Mouse (Mus musculus) erythroid progenitor cell, adult 5-6 weeks (primary cell): ENCODE measurements around the gene Tbc1d13. TPM values are rescaled to one million over a fixed set of nuclear protein-coding genes. Genes with fewer than 3 reads are reported as not detected.
"Not testable (repeated sequence)": the region's sequence is repeated elsewhere in the genome, so short reads cannot be mapped to it uniquely, and the experiment has no call there.

Source experiments
- ATAC-seq: replicated peaks from 2 replicates; pipeline ENCODE4 v1.8.0; 2016; ENCODE audit warnings: moderate number of reproducible peaks, mild to moderate bottlenecking, moderate TSS enrichment, inconsistent platforms; ENCODE audit not compliant: poor library complexity, low FRiP score, severe bottlenecking
- total RNA-seq, 2 experiments: library from RNA; stranded (forward) in 1 of 2; stranded (reverse) in 1 of 2; fragments of 150-400 nt in 1 of 2; fragments of 186-747, 209-891 nt in 1 of 2; gene quantifications; 2 replicates each; pipeline versions ENCODE4 v1.2.3 to v1.2.4; 2015 to 2017; ENCODE audit warnings: low replicate concordance in 2 of 2

The Tbc1d13 gene
- total RNA-seq, 2 experiments from 2014 or later = 4.8 to 9.2 TPM

- peak; percentile 92 for ATAC-seq
Measured at GRCm38 (mm10) chr2:30124472-30125274, 8.9 kb upstream of the Tbc1d13 start, which contains the start of gene Zer1. Zer1 (minus strand) TSS chr2:30124585.

GRCm38 (mm10) chr2:30128789-30129188 lies 4.8 kb upstream of the Tbc1d13 start:
- ATAC-seq = no peak

GRCm38 (mm10) chr2:30130156-30130555 lies 3.4 kb upstream of the Tbc1d13 start:
- ATAC-seq = no peak

GRCm38 (mm10) chr2:30131240-30131639 lies 2.3 kb upstream of the Tbc1d13 start:
- not testable (repeated sequence) for ATAC-seq

GRCm38 (mm10) chr2:30132801-30133612 lies 539 bp upstream of the Tbc1d13 start:
- no peak; the same call in none of the 2 replicates for ATAC-seq

- no peak for ATAC-seq
Measured at GRCm38 (mm10) chr2:30134378-30134711, 799 bp downstream of the Tbc1d13 start.

- ATAC-seq = no peak
Measured at GRCm38 (mm10) chr2:30134928-30135620, 1.5 kb downstream of the Tbc1d13 start.

- no peak for ATAC-seq
Measured at GRCm38 (mm10) chr2:30136458-30136857, 2.9 kb downstream of the Tbc1d13 start.

- not testable (repeated sequence) for ATAC-seq
Measured at GRCm38 (mm10) chr2:30140021-30140420, 6.5 kb downstream of the Tbc1d13 start.

- no peak for ATAC-seq
Measured at GRCm38 (mm10) chr2:30144436-30144835, 10.9 kb downstream of the Tbc1d13 start.

- no peak for ATAC-seq
Measured at GRCm38 (mm10) chr2:30147466-30147865, 13.9 kb downstream of the Tbc1d13 start.

- no peak for ATAC-seq
Measured at GRCm38 (mm10) chr2:30151840-30152239, 18.3 kb downstream of the Tbc1d13 start.

- ATAC-seq = no peak
Measured at GRCm38 (mm10) chr2:30152616-30153015, 19.1 kb downstream of the Tbc1d13 start.

- ATAC-seq = not testable (repeated sequence)
Measured at GRCm38 (mm10) chr2:30159871-30160270, 26.3 kb downstream of the Tbc1d13 start.

GRCm38 (mm10) chr2:30161809-30162208 lies 28.3 kb downstream of the Tbc1d13 start:
- ATAC-seq = no peak

GRCm38 (mm10) chr2:30164340-30164932 lies 30.9 kb downstream of the Tbc1d13 start:
- ATAC-seq = no peak

- ATAC-seq = no peak
Measured at GRCm38 (mm10) chr2:30166677-30167076, 33.1 kb downstream of the Tbc1d13 start.

GRCm38 (mm10) chr2:30171371-30171996 lies 37.9 kb downstream of the Tbc1d13 start, which contains the start of gene Endog:
Endog (plus strand) TSS chr2:30171493.
- ATAC-seq = peak; percentile 65

GRCm38 (mm10) chr2:30171997-30172382 lies 38.4 kb downstream of the Tbc1d13 start:
- no peak for ATAC-seq
